Mouse (Mus musculus) heart, embryonic 11.5 days (tissue): ENCODE measurements around the gene Srp68. TPM values are rescaled to one million over a fixed set of nuclear protein-coding genes. Genes with fewer than 3 reads are reported as not detected.

Source experiments
- ATAC-seq: fragments of 200-750 bp; cut with Nextera tagmentation; replicated peaks from 2 replicates; pipeline ENCODE4 v1.8.0; 2017; ENCODE audit warnings: moderate library complexity; ENCODE audit not compliant: insufficient number of reproducible peaks, low FRiP score, low TSS enrichment
- H3K27ac ChIP-seq: fragments of 300-500 bp; sonication (generic); 2 replicates; pipeline ENCODE4 v1.5.1; 2014; ENCODE audit warnings: mild to moderate bottlenecking, low read depth, low read length
- H3K27me3 ChIP-seq: fragments of 300-500 bp; sonication (generic); 2 replicates; pipeline ENCODE4 v1.6.1; 2014; ENCODE audit warnings: mild to moderate bottlenecking, low read length, mixed read lengths; ENCODE audit not compliant: control insufficient read depth, insufficient read depth
- H3K36me3 ChIP-seq: fragments of 300-500 bp; sonication (generic); 2 replicates; pipeline ENCODE4 v1.6.1; 2014; ENCODE audit warnings: mild to moderate bottlenecking, low read length, moderate library complexity, mixed read lengths; ENCODE audit not compliant: control insufficient read depth, insufficient read depth
- H3K4me1 ChIP-seq: fragments of 300-500 bp; sonication (generic); 2 replicates; pipeline ENCODE4 v1.6.1; 2014; ENCODE audit warnings: low read length; ENCODE audit not compliant: control insufficient read depth, insufficient read depth
- H3K4me2 ChIP-seq: fragments of 300-500 bp; sonication (generic); 2 replicates; pipeline ENCODE4 v1.6.1; 2014; ENCODE audit warnings: mild to moderate bottlenecking, moderate library complexity
- H3K4me3 ChIP-seq: fragments of 300-500 bp; sonication (generic); 2 replicates; pipeline ENCODE4 v1.5.1; 2014; ENCODE audit warnings: low read depth, low read length
- H3K9ac ChIP-seq: fragments of 300-500 bp; sonication (generic); 2 replicates; pipeline ENCODE4 v1.6.1; 2014; ENCODE audit warnings: mild to moderate bottlenecking, low read depth, low read length, moderate library complexity
- H3K9me3 ChIP-seq: fragments of 300-500 bp; sonication (generic); replicated peaks from 2 replicates; pipeline ENCODE4 v1.6.1; 2016; ENCODE audit warnings: low read length; ENCODE audit not compliant: control insufficient read depth
- WGBS: fragments of 180-500 bp; shearing (Covaris S2); extraction: QIAGEN DNeasy Blood & Tissue Kit; methylation state at CpG from one replicate; pipeline ENCODE4 v1.1.7; 2014; ENCODE audit not compliant: insufficient replicate concordance; 5-methylcytosine and 5-hydroxymethylcytosine counted together
- polyA plus RNA-seq: library from polyadenylated mRNA; unstranded; fragments of >200 nt; fragmentation: Nextera tagmentation; extraction: Ambion mirVana; gene quantifications from 2 replicates; pipeline ENCODE4 v1.2.1, GENCODE M21; 2014

Srp68 gene
- polyA plus RNA-seq, 1 experiment from 2014 or later = 61.9 TPM

DNA sequence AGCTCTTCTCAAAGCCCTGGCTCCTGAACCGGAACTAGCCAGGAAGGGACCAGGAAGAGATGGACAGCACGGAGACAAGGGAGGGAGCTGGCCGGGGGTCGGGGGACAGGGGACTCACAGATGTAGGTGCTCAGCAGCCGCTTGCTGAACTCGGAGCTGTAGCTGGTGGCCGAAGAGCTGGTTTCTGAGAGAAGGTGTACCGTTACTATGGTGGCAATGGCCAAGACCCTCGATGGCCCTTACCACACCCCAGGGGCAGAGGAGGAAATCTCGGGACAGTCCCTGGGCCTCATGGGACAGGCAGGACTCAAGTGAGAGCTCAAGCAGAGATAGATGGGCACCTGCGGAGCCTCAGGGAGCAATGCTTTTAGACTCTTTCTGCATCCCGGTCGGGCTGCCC is 18.4 kb upstream of the Srp68 start:
- H3K27ac ChIP-seq = no peak overlapping the region
- no peak overlapping the region for H3K4me2 ChIP-seq
- H3K9me3 ChIP-seq = no peaks in the 10 kb centered on the region
- H3K4me3 ChIP-seq = no peak overlapping the region
- no peak overlapping the region for H3K9ac ChIP-seq
- peaks cover 17% of the 10 kb centered on the region for H3K36me3 ChIP-seq
- ATAC-seq = no peak
- WGBS = 87% methylated on average over 13 of the region's 13 CpGs
- H3K27me3 ChIP-seq = no peaks in the 10 kb centered on the region
- H3K4me1 ChIP-seq = peaks cover 12% of the 10 kb centered on the region; the same call in 1 of the 2 replicates

DNA sequence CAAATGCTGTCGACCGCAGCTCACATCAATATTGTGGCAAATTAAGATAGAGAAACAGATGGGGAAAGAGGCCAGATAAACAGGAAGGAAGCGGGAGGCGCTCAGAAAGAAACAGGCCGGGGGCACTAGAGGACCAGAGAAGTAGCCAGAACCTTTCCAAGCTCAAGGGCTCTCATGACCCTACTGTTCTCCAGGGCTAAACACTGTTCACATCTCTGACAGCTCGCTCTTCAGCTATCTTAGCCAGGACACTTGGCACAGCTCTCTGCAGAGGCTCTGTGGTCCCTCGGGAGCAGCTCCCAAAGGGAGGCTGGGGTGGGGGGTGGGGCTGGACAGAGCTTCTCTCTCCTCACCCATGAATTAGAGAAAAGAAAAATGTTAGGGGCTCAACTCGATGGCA is 16.5 kb upstream of the Srp68 start:
- no peak overlapping the region for H3K27ac ChIP-seq
- H3K9me3 ChIP-seq = no peaks in the 10 kb centered on the region
- ATAC-seq = no peak
- no peak overlapping the region for H3K9ac ChIP-seq
- peaks cover 8% of the 10 kb centered on the region for H3K27me3 ChIP-seq
- no peak overlapping the region for H3K4me3 ChIP-seq
- 57% methylated on average over 8 of the region's 8 CpGs for WGBS
- peaks cover 17% of the 10 kb centered on the region for H3K36me3 ChIP-seq
- peaks cover 9% of the 10 kb centered on the region; the same call in 1 of the 2 replicates for H3K4me1 ChIP-seq
- H3K4me2 ChIP-seq = no peak overlapping the region

DNA sequence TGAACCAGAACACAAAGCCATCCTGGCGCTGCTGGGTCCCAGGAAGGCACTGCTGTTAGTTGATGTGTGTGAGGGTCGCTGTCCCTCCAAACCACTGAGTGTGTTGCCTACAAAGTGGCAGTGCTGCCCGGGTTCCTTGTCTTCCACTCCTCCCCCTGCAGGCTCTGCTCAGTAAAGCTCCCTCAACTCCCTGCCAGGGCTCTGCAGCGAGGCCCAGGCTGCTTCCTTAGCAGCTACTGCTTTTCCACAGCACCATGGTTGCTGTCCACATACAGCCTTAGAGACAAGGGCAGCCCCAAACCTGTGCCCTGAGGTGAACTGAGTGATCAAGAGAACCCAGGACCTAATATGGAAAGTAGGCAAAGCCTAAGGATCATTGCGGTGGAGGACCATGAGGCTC is 13.3 kb upstream of the Srp68 start:
- no peak overlapping the region for H3K4me3 ChIP-seq
- H3K36me3 ChIP-seq = peaks cover 17% of the 10 kb centered on the region
- WGBS = 65% methylated on average over 5 of the region's 5 CpGs

DNA sequence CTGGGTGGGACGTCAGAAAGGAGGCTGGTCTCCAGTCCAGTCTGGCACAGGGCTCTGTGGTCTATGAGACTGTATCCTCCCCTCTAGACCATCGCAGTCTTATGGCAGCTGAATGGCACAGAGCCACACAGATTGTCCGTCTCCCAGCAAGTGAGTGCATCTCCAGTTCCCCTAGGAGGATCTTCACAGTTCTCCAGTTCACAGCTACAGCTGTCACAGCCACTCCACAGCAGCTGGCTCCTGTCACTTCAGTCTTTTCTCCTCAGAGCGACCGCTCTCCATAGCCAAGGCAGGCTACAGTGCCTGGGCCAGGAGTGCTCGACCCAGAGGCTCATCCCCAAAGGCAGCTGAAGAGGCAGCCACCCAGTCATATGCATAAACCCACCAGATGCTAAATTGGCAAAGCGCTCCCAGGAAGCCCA is 11.8 kb upstream of the Srp68 start:
- H3K9me3 ChIP-seq = no peaks in the 10 kb centered on the region
- peaks cover 55% of the 10 kb centered on the region for H3K27me3 ChIP-seq
- H3K36me3 ChIP-seq = peaks cover 11% of the 10 kb centered on the region
- ATAC-seq = no peak
- no peak overlapping the region for H3K27ac ChIP-seq
- H3K4me2 ChIP-seq = no peak overlapping the region
- 61% methylated on average over 7 of the region's 7 CpGs for WGBS
- H3K9ac ChIP-seq = no peak overlapping the region
- no peak overlapping the region for H3K4me3 ChIP-seq
- peaks cover 17% of the 10 kb centered on the region for H3K4me1 ChIP-seq

More for the DNA sequence above, 13.3 kb upstream of the Srp68 start:
- Histone ChIP-seq H3K27ac (no peak overlapping the region), H3K27me3 (peaks cover 40% of the 10 kb centered on the region), H3K4me1 (peaks cover 9% of the 10 kb centered on the region; the same call in 1 of the 2 replicates), H3K9me3 (no peaks in the 10 kb centered on the region), H3K4me2 (no peak overlapping the region), H3K9ac (no peak overlapping the region)
- ATAC-seq = no peak

DNA sequence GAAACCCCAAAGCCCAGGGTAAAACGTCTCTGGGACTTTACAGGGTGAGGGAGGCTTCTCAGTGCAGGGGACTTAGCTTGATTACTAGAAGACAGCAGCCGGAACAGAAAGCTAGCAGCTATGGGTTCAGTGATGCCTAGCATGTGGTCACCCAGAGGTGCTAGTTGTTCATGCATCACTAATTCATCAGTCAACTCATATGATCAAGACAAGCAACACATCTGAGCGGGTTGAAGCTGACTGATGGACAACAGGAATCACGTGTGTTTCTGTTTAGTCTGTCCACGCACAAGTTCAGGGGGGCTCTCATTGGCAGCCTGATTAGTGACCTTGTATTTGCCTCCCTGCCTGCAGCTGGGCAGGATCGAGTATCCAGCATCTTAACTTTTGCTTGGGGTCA is 10.0 kb upstream of the Srp68 start:
- Histone ChIP-seq H3K9ac (no peak overlapping the region), H3K27ac (no peak overlapping the region), H3K4me2 (no peak overlapping the region), H3K36me3 (peaks cover 8% of the 10 kb centered on the region), H3K9me3 (no peaks in the 10 kb centered on the region), H3K4me1 (peaks cover 12% of the 10 kb centered on the region), H3K4me3 (no peak overlapping the region), H3K27me3 (peaks cover 67% of the 10 kb centered on the region)
- ATAC-seq = no peak
- WGBS = 51% methylated on average over 6 of the region's 6 CpGs

DNA sequence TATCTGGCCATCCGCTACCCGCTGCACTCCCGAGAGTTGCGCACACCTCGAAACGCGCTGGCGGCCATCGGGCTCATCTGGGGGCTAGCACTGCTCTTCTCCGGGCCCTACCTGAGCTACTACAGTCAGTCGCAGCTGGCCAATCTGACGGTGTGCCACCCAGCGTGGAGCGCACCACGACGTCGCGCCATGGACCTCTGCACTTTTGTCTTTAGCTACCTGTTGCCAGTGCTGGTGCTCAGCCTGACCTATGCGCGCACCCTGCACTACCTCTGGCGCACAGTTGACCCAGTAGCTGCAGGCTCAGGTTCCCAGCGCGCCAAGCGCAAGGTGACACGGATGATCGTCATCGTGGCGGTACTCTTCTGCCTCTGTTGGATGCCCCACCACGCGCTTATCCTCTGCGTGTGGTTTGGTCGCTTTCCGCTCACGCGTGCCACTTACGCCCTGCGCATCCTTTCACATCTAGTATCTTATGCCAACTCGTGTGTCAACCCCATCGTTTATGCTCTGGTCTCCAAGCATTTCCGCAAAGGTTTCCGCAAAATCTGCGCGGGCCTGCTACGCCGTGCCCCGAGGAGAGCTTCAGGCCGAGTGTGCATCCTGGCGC is 9.0 kb upstream of the Srp68 start:
- 11% methylated on average over 48 of the region's 48 CpGs for WGBS
- ATAC-seq = no peak
- Histone ChIP-seq H3K9ac (no peak overlapping the region), H3K4me3 (no peak overlapping the region), H3K36me3 (peaks cover 2% of the 10 kb centered on the region; the same call in 1 of the 2 replicates), H3K9me3 (no peaks in the 10 kb centered on the region), H3K27me3 (peaks cover 67% of the 10 kb centered on the region), H3K4me1 (peaks cover 9% of the 10 kb centered on the region), H3K4me2 (no peak overlapping the region), H3K27ac (no peak overlapping the region)

DNA sequence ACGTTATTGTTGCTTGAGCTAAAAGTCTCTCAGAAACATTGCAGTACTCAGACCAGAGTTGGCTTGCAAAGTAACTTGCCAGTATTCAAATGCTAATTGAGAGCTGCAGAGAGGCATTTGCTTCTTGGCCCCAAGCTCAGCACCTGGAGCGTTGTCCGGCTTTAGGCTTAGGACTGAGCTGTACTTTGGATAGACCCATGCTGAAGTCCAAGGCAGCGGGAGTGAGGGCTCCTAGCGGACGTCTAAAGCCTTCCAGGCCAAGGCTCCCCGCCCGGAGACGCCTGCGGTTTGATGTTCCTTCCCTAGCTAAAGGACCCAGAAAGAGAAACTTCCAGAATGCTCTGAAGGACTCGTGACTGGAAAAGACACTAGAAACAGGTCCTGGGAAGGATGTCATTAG is 8.1 kb upstream of the Srp68 start:
- no peak for ATAC-seq
- Histone ChIP-seq H3K4me1 (peaks cover 9% of the 10 kb centered on the region), H3K27me3 (peaks cover 67% of the 10 kb centered on the region), H3K27ac (no peak overlapping the region), H3K4me2 (peak overlapping the region; percentile 24; the same call in 1 of the 2 replicates), H3K9ac (no peak overlapping the region), H3K36me3 (no peaks in the 10 kb centered on the region), H3K9me3 (no peaks in the 10 kb centered on the region), H3K4me3 (peak overlapping the region; percentile 41)
- 3% methylated on average over 11 of the region's 11 CpGs for WGBS

DNA sequence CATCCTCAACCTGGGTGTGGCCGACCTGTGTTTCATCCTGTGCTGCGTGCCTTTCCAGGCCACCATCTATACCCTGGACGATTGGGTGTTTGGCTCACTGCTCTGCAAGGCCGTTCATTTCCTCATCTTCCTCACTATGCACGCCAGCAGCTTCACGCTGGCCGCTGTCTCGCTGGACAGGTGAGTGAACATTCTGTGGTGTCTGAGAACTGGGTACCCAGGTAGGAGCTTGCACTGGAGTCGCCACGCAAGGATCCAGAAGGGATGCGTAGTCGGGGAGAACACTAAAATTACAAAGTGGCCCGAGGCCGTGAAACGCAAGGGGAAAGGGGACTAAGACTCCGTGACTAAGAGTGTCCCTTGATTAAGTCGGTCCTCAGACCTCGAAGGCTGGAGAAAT is 7.7 kb upstream of the Srp68 start:
- WGBS = 2% methylated on average over 18 of the region's 18 CpGs
- peaks cover 67% of the 10 kb centered on the region for H3K27me3 ChIP-seq
- no peaks in the 10 kb centered on the region for H3K9me3 ChIP-seq
- peak overlapping the region; percentile 41 for H3K4me3 ChIP-seq
- H3K4me1 ChIP-seq = peaks cover 9% of the 10 kb centered on the region
- no peak for ATAC-seq
- H3K9ac ChIP-seq = peak overlapping the region; percentile 46; the same call in 1 of the 2 replicates
- no peak overlapping the region for H3K27ac ChIP-seq
- H3K4me2 ChIP-seq = peak overlapping the region; percentile 68
- H3K36me3 ChIP-seq = no peaks in the 10 kb centered on the region
